Comparison of ENCODE assay signal across 16 mouse cellular contexts in genomic region chr6:93800465-93800864, GRCm38 (mm10).
"Had no signal": no experiment of that assay in that cellular context is flagged by ENCODE, and none has a peak within 500 bp of the region (broad histone marks: within the 10 kb centered on the region; RNA-seq: fewer than 3 reads in every experiment).

No protein-coding gene starts in this region.

- ATAC-seq: lung, postnatal 0 days; midbrain, embryonic 13.5 days; midbrain, embryonic 15.5 days had no signal

- DNase-seq: lung, adult 2 months; lung, postnatal 14 days; right cerebral cortex, postnatal 14 days; thymus, adult 2 months; thymus, postnatal 25 days; thymus, postnatal 4 days had no signal

- H3K9ac ChIP-seq: lung, embryonic 15.5 days; midbrain, embryonic 13.5 days; midbrain, embryonic 15.5 days; neural tube, embryonic 12.5 days; stomach, embryonic 15.5 days had no signal

- H3K27me3 ChIP-seq: lung, embryonic 15.5 days; megakaryocyte, embryonic 14.5 days; midbrain, embryonic 13.5 days; midbrain, embryonic 15.5 days; neural tube, embryonic 12.5 days; stomach, embryonic 15.5 days had no signal

- H3K4me2 ChIP-seq: lung, embryonic 15.5 days; midbrain, embryonic 11.5 days; midbrain, embryonic 13.5 days; midbrain, embryonic 15.5 days; neural tube, embryonic 12.5 days; stomach, embryonic 15.5 days had no signal

- H3K9me3 ChIP-seq: lung, embryonic 15.5 days; megakaryocyte, embryonic 14.5 days; midbrain, embryonic 13.5 days; midbrain, embryonic 15.5 days; neural tube, embryonic 12.5 days; stomach, embryonic 15.5 days had no signal

- H3K27ac ChIP-seq: lung, embryonic 15.5 days; macrophage; midbrain, embryonic 13.5 days; midbrain, embryonic 15.5 days; neural tube, embryonic 12.5 days; stomach, embryonic 15.5 days; stomach, postnatal 0 days had no signal

- H3K4me3 ChIP-seq: lung, embryonic 15.5 days; megakaryocyte, embryonic 14.5 days; midbrain, embryonic 13.5 days; midbrain, embryonic 15.5 days; neural tube, embryonic 12.5 days; stomach, embryonic 15.5 days had no signal

- H3K36me3 ChIP-seq: lung, embryonic 15.5 days; midbrain, embryonic 13.5 days; midbrain, embryonic 15.5 days; neural tube, embryonic 12.5 days; stomach, embryonic 15.5 days had no signal

- H3K4me1 ChIP-seq: megakaryocyte, embryonic 14.5 days; stomach, embryonic 15.5 days had no signal
